Mouse (Mus musculus) liver, embryonic 11.5 days (tissue): ENCODE data around the gene Selp. TPM values are rescaled to one million over a fixed set of nuclear protein-coding genes. Genes with fewer than 3 reads are reported as not detected.

Experiments used
- ATAC-seq: fragments of 200-750 bp; cut with Nextera tagmentation; replicated peaks from 2 replicates; pipeline ENCODE4 v1.8.0; 2017; ENCODE audit warnings: moderate number of reproducible peaks, mild to moderate bottlenecking, moderate TSS enrichment, moderate library complexity; ENCODE audit not compliant: low FRiP score
- DNase-seq: peaks from one replicate; pipeline ENCODE4 v3.0.0-alpha.2; 2017; ENCODE audit warnings: low spot score
- H3K27ac ChIP-seq: fragments of 300-500 bp; sonication (generic); 2 replicates; pipeline ENCODE4 v1.5.1; 2014; ENCODE audit warnings: mild to moderate bottlenecking, low read depth, low read length, control low read depth
- H3K27me3 ChIP-seq: fragments of 300-500 bp; sonication (generic); replicated peaks from 2 replicates; pipeline ENCODE4 v1.6.1; 2014; ENCODE audit warnings: low read length, mixed read lengths; ENCODE audit not compliant: control insufficient read depth, insufficient read depth
- H3K36me3 ChIP-seq: fragments of 300-500 bp; sonication (generic); 2 replicates; pipeline ENCODE4 v1.6.1; 2014; ENCODE audit warnings: mild to moderate bottlenecking, low read length, moderate library complexity, mixed read lengths; ENCODE audit not compliant: control insufficient read depth, insufficient read depth
- H3K4me1 ChIP-seq: fragments of 300-500 bp; sonication (generic); replicated peaks from 2 replicates; pipeline ENCODE4 v1.6.1; 2014; ENCODE audit warnings: low read length, mixed read lengths; ENCODE audit not compliant: control insufficient read depth, insufficient read depth
- H3K4me2 ChIP-seq: fragments of 300-500 bp; sonication (generic); 2 replicates; pipeline ENCODE4 v1.6.1; 2014; ENCODE audit warnings: mild to moderate bottlenecking, control low read depth, moderate library complexity
- H3K4me3 ChIP-seq: fragments of 300-500 bp; sonication (generic); 2 replicates; pipeline ENCODE4 v1.5.1; 2014; ENCODE audit warnings: low read depth, low read length, control low read depth
- H3K9ac ChIP-seq: fragments of 300-500 bp; sonication (generic); 2 replicates; pipeline ENCODE4 v1.6.1; 2014; ENCODE audit warnings: low read depth, low read length, control low read depth
- H3K9me3 ChIP-seq: fragments of 300-500 bp; sonication (generic); 2 replicates; pipeline ENCODE4 v1.6.1; 2016; ENCODE audit warnings: low read length, inconsistent platforms, mixed read lengths; ENCODE audit not compliant: control insufficient read depth
- WGBS: fragments of 180-500 bp; shearing (Covaris S2); extraction: QIAGEN DNeasy Blood & Tissue Kit; methylation state at CpG from one replicate; pipeline ENCODE4 v1.1.7; 2014; 5-methylcytosine and 5-hydroxymethylcytosine counted together
- polyA plus RNA-seq: library from polyadenylated mRNA; unstranded; fragments of >200 nt; fragmentation: Nextera tagmentation; extraction: Ambion mirVana; gene quantifications from 2 replicates; pipeline ENCODE4 v1.2.1, GENCODE M21; 2014

Gene Selp
- polyA plus RNA-seq, 1 experiment from 2014 or later: 0.78 TPM

DNA sequence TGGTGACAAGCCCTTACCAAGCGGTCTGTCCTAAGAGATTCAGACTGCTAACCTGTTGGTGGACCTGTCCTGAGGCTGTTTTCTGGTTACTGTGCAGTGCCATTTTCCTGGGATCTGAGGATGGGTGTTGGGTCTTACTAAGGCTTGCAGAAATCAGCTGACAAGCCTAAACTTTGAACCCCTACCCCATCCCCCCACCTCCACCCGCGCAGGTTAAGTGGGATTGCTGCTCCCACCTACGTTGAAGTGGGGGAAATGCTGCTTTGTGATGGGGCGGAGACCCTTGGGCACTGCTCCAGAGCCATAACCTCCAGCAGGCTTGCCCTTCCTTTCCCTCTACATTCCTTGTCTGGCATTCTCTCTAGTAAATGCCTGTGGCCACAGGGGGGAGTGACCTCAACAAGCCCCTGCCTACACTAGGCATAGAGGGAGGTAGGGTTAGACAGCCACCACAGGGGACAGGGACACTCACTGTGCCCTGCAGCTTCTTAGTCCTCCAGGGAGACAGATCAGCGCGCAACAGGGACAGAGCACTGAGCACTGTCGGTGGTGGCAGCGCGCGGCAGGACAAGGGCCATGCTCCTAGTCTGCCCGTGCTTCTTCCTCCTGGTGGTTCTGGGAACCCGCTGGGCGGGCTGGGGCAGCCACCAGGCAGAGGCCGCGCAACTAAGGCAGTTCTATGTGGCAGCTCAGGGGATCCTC is 36.5 kb downstream of the Selp start, which contains the start of gene F5:
Gene F5, plus strand, starts transcription at position 452 of the 702 bp plus-strand sequence.
- Histone ChIP-seq H3K4me3 (peak within 1 kb of the TSS; percentile 36), H3K27ac (no peak within 1 kb of the TSS; the same call in 1 of the 2 replicates)

DNA sequence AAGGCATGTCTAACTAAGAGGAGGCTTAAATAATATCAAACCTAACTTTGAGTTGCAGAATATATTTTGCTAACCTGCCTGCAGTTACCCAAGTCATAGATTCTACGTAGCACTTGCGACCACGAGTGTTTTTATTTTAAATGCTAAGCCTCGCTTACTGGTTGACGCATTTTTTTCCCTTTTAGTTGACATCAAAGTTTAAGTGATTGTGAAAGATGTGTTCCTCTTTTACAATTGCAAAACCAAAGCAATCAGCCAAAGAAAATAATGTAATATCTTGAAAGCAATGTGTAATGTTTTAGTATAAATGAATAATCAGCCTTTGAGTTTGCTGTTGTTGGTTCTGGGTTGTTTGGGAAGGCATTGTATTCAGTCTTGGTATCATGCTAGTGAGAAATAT is 37.8 kb downstream of the Selp start:
- Histone ChIP-seq H3K27me3 (no peaks in the 10 kb centered on the region), H3K9ac (no peak overlapping the region), H3K4me1 (0 out of 2 replicates have a peak, but pooled peaks cover 3% of the 10 kb centered on the region), H3K9me3 (no peaks in the 10 kb centered on the region), H3K4me2 (peak overlapping the region; percentile 42), H3K36me3 (no peaks in the 10 kb centered on the region), H3K4me3 (no peak overlapping the region), H3K27ac (no peak overlapping the region)
- DNase-seq: no peak
- WGBS: 83% methylated on average over 5 of the region's 5 CpGs
- ATAC-seq: no peak

More for the DNA sequence above, 36.5 kb downstream of the Selp start, which contains the start of gene F5:
- H3K27me3 ChIP-seq: no peaks in the 10 kb centered on the region
- ATAC-seq: peak; percentile 69
- H3K9ac ChIP-seq: peak within 1 kb of the TSS; percentile 44
- no peaks in the 10 kb centered on the region for H3K9me3 ChIP-seq
- no peaks in the 10 kb centered on the region for H3K36me3 ChIP-seq
- peak; percentile 43 for DNase-seq
- WGBS: 14% methylated on average over 16 of the region's 16 CpGs
- H3K4me2 ChIP-seq: peak within 1 kb of the TSS; percentile 42
- H3K4me1 ChIP-seq: 0 out of 2 replicates have a peak, but pooled peaks cover 3% of the 10 kb centered on the region

DNA sequence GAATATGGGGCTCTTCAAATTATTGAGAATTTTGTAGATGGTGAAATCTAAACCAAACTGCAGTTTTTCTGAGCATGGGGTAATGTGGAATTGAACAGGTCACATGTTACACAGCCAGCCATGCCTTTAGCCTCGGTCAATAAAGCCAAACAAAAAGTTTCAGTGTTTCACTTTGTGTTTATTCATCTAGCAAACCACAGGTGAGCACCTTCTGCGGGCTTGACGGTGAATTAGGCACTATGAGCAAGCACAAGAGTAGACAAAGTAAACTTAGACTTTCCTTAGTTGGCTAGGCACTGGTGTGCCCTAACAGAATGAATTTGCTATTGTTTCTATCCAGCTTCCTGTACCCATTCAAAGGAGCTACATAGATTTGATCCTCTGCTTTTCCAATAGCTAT is 39.9 kb downstream of the Selp start:
- H3K4me1 ChIP-seq: 0 out of 2 replicates have a peak, but pooled peaks cover 3% of the 10 kb centered on the region
- no peaks in the 10 kb centered on the region for H3K36me3 ChIP-seq
- no peak overlapping the region for H3K27ac ChIP-seq
- DNase-seq: no peak
- no peak overlapping the region for H3K9ac ChIP-seq
- no peaks in the 10 kb centered on the region for H3K9me3 ChIP-seq
- no peak overlapping the region for H3K4me3 ChIP-seq
- WGBS: 64% methylated on average over 3 of the region's 3 CpGs
- H3K27me3 ChIP-seq: no peaks in the 10 kb centered on the region
- no peak for ATAC-seq
- H3K4me2 ChIP-seq: no peak overlapping the region

DNA sequence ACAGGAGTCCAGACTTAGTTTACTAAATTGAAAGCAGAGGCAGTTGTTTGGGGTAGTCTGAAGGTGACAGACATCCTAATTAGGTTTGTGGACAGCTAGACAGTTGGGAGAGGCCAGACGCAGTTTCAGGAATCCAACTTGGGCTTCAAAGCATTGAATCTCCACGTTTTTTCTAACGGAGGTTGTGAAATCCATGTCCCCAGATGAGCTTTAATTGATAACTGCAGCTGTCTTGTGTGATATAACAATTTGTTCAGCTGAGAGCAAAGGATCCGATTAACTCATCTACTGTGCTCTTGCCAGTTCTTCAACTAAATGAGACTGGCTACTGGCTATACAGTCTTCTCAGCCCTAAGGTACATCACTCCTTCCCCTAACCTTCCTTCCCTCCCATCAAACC is 43.5 kb downstream of the Selp start:
- no peak overlapping the region for H3K27ac ChIP-seq
- no peaks in the 10 kb centered on the region for H3K27me3 ChIP-seq
- DNase-seq (no peak), ATAC-seq (no peak)
- H3K4me2 ChIP-seq: no peak overlapping the region
- no peak overlapping the region for H3K9ac ChIP-seq
- H3K9me3 ChIP-seq: no peaks in the 10 kb centered on the region
- 71% methylated on average over 4 of the region's 4 CpGs for WGBS
- no peak overlapping the region for H3K4me3 ChIP-seq
- H3K36me3 ChIP-seq: no peaks in the 10 kb centered on the region
- H3K4me1 ChIP-seq: no peaks in the 10 kb centered on the region

DNA sequence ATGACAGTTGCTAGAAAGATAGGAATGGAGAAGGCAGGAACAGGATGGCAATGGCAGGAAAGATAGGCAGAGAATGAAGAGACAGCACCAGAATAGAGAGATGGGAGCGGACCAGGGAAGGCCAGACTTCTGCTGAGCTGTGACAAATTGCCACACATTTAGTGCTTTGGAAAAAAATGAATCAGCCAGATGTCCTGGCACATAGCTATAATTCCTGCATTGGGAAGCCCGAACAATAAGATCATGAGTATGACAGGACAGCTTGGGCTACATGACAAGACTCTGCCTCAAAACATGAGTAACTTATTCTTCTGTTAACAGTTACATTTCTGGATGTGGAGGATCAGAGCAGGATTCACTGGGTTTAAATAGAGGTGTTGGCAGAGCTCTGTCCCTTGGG is 44.7 kb downstream of the Selp start:
- no peaks in the 10 kb centered on the region for H3K36me3 ChIP-seq

DNA sequence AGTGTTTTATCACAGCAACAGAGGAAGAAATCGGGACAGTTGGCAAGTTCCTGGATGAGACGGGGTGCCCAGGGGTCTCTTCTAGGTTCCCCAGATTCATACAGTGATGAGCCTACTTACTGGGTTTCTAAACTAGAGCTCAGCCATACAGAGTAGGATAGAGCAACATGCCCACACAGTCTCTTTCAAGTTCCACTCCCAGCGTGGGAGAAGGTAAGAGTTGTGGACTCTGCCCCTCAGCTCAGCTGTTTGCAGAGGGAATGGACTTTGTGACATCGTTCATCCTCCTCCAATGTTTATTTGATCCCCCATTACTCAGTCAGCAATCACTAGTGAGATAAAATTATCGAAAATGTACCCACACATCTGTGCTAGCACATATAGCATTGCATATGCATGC is 47.7 kb downstream of the Selp start:
- Histone ChIP-seq H3K4me2 (no peak overlapping the region), H3K4me1 (no peaks in the 10 kb centered on the region), H3K27me3 (no peaks in the 10 kb centered on the region), H3K4me3 (no peak overlapping the region), H3K9ac (no peak overlapping the region), H3K27ac (no peak overlapping the region), H3K9me3 (no peaks in the 10 kb centered on the region), H3K36me3 (no peaks in the 10 kb centered on the region)
- WGBS: 61% methylated on average over 5 of the region's 5 CpGs
- ATAC-seq (peak; percentile 54; the same call in 1 of the 2 replicates), DNase-seq (no peak)

More for the DNA sequence above, 44.7 kb downstream of the Selp start:
- ATAC-seq (no peak), DNase-seq (no peak)
- Histone ChIP-seq H3K4me2 (no peak overlapping the region), H3K27ac (no peak overlapping the region), H3K4me1 (no peaks in the 10 kb centered on the region), H3K9ac (no peak overlapping the region), H3K4me3 (no peak overlapping the region), H3K27me3 (no peaks in the 10 kb centered on the region), H3K9me3 (no peaks in the 10 kb centered on the region)
- 77% methylated on average over 2 of the region's 2 CpGs for WGBS

DNA sequence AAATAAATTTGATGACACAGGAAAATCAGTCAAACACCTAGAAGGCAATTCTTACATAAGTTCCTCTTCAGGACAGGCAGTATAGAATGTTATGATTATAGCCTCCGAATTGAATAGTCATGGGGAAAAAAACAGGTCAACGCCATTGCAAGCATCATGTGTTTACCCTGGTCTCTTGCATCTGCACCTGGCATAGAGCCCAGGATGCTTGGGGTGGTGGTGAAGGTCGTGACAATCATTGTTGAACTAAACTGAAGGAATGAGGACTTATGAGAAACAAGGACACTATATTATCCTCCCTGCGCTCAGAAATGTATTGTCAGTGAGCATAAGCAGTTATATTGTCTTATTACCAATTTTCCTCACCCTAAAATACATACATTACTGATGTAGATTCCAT is 53.8 kb downstream of the Selp start:
- WGBS: 75% methylated on average over 4 of the region's 4 CpGs
- H3K36me3 ChIP-seq: no peaks in the 10 kb centered on the region

DNA sequence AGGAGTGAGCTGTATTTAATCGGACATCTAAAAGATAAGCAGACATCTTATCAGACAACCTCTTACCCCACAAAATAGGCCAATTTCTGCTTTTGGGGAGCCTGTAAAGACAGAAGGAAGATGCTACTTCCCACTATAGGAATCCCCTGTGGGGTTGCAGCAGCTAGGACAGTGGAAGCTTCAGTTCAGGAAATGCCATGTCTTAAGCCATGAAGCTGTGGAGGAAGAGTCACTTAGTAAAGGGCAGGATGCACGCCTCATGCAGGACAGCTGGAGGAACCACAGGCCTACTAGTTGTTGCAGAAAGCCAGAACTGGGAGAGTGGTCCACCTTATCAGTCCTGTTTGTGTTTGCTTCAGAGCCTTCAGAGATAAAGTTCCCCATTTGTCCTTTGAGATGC is 55.4 kb downstream of the Selp start:
- ATAC-seq (no peak), DNase-seq (no peak)
- Histone ChIP-seq H3K9ac (no peak overlapping the region), H3K4me3 (no peak overlapping the region), H3K9me3 (no peaks in the 10 kb centered on the region), H3K27me3 (no peaks in the 10 kb centered on the region), H3K27ac (no peak overlapping the region), H3K4me1 (no peaks in the 10 kb centered on the region), H3K4me2 (no peak overlapping the region), H3K36me3 (no peaks in the 10 kb centered on the region)
- WGBS: 35% methylated on average over 2 of the region's 2 CpGs

More for the DNA sequence above, 53.8 kb downstream of the Selp start:
- Histone ChIP-seq H3K27ac (no peak overlapping the region), H3K9ac (no peak overlapping the region), H3K27me3 (no peaks in the 10 kb centered on the region), H3K4me1 (no peaks in the 10 kb centered on the region), H3K9me3 (no peaks in the 10 kb centered on the region), H3K4me3 (no peak overlapping the region), H3K4me2 (no peak overlapping the region)
- DNase-seq (no peak), ATAC-seq (no peak)

DNA sequence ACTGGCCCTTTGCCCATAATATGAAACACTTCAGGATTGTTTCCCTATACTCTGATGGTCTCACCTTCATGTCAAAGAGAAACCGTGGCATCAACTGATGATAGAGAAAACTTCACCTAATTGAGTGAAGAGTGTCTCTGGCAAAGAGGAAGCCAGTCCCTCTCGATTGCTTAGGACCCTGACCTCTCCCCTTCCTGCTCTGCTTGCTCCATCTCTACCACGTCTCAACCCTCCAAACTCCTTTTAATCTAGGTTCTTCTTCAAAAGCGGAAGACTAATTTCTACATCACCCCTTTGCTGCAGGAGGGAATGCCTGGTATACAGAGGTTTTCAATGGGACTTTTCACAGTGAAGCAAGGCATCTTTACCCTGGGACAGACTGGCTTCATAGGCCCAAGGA is 58.1 kb downstream of the Selp start:
- H3K27me3 ChIP-seq: no peaks in the 10 kb centered on the region
- H3K9me3 ChIP-seq: no peaks in the 10 kb centered on the region
- ATAC-seq (no peak), DNase-seq (no peak)
- H3K4me1 ChIP-seq: no peaks in the 10 kb centered on the region
- WGBS: 70% methylated on average over 4 of the region's 4 CpGs
- no peak overlapping the region for H3K4me2 ChIP-seq
- H3K27ac ChIP-seq: no peak overlapping the region
- no peak overlapping the region for H3K4me3 ChIP-seq
- H3K36me3 ChIP-seq: no peaks in the 10 kb centered on the region
- no peak overlapping the region for H3K9ac ChIP-seq
